Mouse (Mus musculus): ENCODE measurements at regions not wholly inside any gene's neighbourhood (a gene's known extent, or its start where the extent isn't known, plus 50 kb on each side); places are given as distances from the start of the nearest gene placed in this dataset.

DNA sequence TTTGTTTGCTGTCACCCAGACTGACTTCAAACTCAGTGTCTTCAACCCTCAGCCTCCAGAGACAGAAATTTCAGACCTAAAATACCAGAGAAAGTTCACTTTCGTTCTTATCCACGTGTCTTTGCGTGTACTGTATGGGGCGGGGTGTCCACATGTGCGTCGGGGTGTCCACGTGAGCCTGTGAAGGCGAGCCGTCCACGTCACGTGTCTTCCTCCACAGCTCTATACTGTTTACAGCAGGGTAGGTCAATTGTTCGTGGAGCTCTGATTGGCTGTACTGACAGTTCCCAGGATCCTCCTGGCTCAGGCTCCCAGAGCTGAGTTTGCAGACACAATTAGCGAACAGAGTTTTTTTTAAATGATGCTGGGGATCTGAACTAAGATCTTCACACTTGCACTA, 481.1 kb upstream of the Slc35b3 start:
- no peak for TF ChIP-seq CTCF (IDR thresholded peaks at IDR 0.05; ENCODE audit: extremely low read depth, insufficient read depth, low read length)
- TF ChIP-seq POLR2A (IDR thresholded peaks at IDR 0.05; ENCODE audit: extremely low read depth, insufficient read depth, low read length): no peak
